Comparison of ENCODE assay signal across 26 mouse cellular contexts in the genomic region with DNA sequence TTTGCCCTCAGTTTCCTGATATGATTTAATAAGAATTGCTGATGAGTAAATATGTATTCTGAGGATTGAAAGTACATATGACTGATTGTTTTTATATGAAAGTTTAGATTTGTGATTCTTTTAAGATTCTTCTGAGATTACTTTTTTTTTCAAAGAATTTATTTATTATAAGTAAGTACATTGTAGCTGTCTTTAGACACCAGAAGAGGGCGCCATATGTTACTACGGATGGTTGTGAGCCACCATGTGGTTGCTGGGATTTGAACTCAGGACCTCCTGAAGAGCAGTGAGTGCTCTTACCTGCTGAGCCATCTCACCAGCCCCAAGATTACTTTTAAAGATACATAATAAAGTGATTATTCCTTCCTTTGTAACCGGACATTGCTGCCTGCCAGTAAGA. TPM values are rescaled to one million over a fixed set of nuclear protein-coding genes. Genes with fewer than 3 reads are reported as not detected.
DNase-seq lines count a peak whose midpoint lies in the region; ATAC-seq and TF ChIP-seq lines count a peak whose summit lies in the region.
"Had no signal": no experiment of that assay in that cellular context is flagged by ENCODE, and none has a peak within 500 bp of the region (broad histone marks: within the 10 kb centered on the region; RNA-seq: fewer than 3 reads in every experiment).

No protein-coding gene starts in this region.

- no peak for ATAC-seq in CD4-positive, CD25-positive, alpha-beta regulatory T cell, adult 4 months
- ATAC-seq: hindbrain, embryonic 16.5 days had no signal

- intact Hi-C loops in left cerebral cortex, adult 2 months (cut with DNase I): no loop called here
- intact Hi-C loops in left cerebral cortex, postnatal 4 days (cut with DNase I): no loop called here

- peak; percentile 63 for DNase-seq in CD4-positive, CD25-positive, alpha-beta regulatory T cell, adult 2 months (ENCODE audit: low read depth, low spot score)
- no peak for DNase-seq in left cerebral cortex, adult 2 months (ENCODE audit: extremely low spot score in 1 of 2, low spot score in 2 of 2)
- no peak for DNase-seq in left cerebral cortex, postnatal 4 days
- DNase-seq in ES-CJ7 (ENCODE audit: low read depth, low spot score): peak; percentile 49
- DNase-seq in induced T-regulatory cell, adult 2 months (ENCODE audit: low read depth): peak; percentile 63
- DNase-seq in lung, postnatal 4 days: no peak
- no peak for DNase-seq in Muller cell, postnatal 12 days (ENCODE audit: inconsistent ontology term)
- DNase-seq: adrenal gland, postnatal 10 days; cerebellum, adult 2 months; cerebellum, postnatal 25 days; kidney, adult 18-20 months; kidney, postnatal 10 days; layer of hippocampus, postnatal 36 days; lung, postnatal 10 days; retina, postnatal 1 day; right cerebral cortex, postnatal 4 days; thymus, adult 18-20 months; thymus, postnatal 36 days had no signal

- H3K4me3 ChIP-seq in left cerebral cortex, adult 2 months: no peak overlapping the region
- H3K4me3 ChIP-seq: embryonic facial prominence, embryonic 13.5 days; erythroblast, embryonic 14.5 days; forebrain, embryonic 12.5 days; heart, embryonic 10.5 days; neural tube, embryonic 12.5 days; stomach, embryonic 15.5 days had no signal

- TF ChIP-seq CTCF in left cerebral cortex, adult 2 months (IDR thresholded peaks at IDR 0.05): peak; percentile 24

- no peak overlapping the region for H3K27ac ChIP-seq in left cerebral cortex, adult 2 months
- H3K27ac ChIP-seq: embryonic facial prominence, embryonic 13.5 days; forebrain, embryonic 12.5 days; heart, embryonic 10.5 days; neural tube, embryonic 12.5 days; stomach, embryonic 15.5 days had no signal

RNA-seq across cellular contexts. Expression of a gene that starts 5.6 kb away (rescaled TPM):
- 10 to 100 TPM; 13.6 to 27.9 TPM for polyA plus RNA-seq in CD4-positive, CD25-positive, alpha-beta regulatory T cell, adult 4 months (2017; shearing (Covaris generic))
- 10 to 100 TPM in 1 of 2 experiments, 1 to 10 TPM in 1; 9.4 to 10.9 TPM for total RNA-seq in left cerebral cortex, adult 2 months (2021)
- 1 to 10 TPM; 5.6 to 6.2 TPM for total RNA-seq in left cerebral cortex, postnatal 4 days (2021)

RNA-seq across cellular contexts. Expression of a gene that starts 45.2 kb away (rescaled TPM):
- 10 to 100 TPM; 24.5 to 30.9 TPM for polyA plus RNA-seq in CD4-positive, CD25-positive, alpha-beta regulatory T cell, adult 4 months (2017; shearing (Covaris generic))
- total RNA-seq in left cerebral cortex, adult 2 months (2021): 10 to 100 TPM; 12.6 to 13.1 TPM
- total RNA-seq in left cerebral cortex, postnatal 4 days (2021): 10 to 100 TPM in 1 of 2 experiments, 1 to 10 TPM in 1; 8.9 to 11.2 TPM

RNA-seq across cellular contexts. Expression of a gene that starts 50.8 kb away (rescaled TPM):
- 10 to 100 TPM; 33.2 to 39.6 TPM for polyA plus RNA-seq in CD4-positive, CD25-positive, alpha-beta regulatory T cell, adult 4 months (2017; shearing (Covaris generic))
- 1 to 10 TPM; 4.8 to 5.3 TPM for total RNA-seq in left cerebral cortex, adult 2 months (2021)
- total RNA-seq in left cerebral cortex, postnatal 4 days (2021): 1 to 10 TPM; 2.3 to 2.5 TPM

Comparison
In these comparisons a context has a peak if more than half of its experiments do, and no peak if none do; other contexts are left out.
1. DNase-seq: peak in CD4-positive, CD25-positive, alpha-beta regulatory T cell, adult 2 months (single experiment), ES-CJ7 (single experiment) and induced T-regulatory cell, adult 2 months (single experiment); none in left cerebral cortex, adult 2 months (0 of 2), left cerebral cortex, postnatal 4 days (single experiment), lung, postnatal 4 days (0 of 2) and Muller cell, postnatal 12 days (single experiment).